Mouse (Mus musculus) myocyte (in vitro differentiated cells): ENCODE measurements at regions not wholly inside any gene's neighbourhood (a gene's known extent, or its start where the extent isn't known, plus 50 kb on each side); places are given as distances from the start of the nearest gene placed in this dataset.

ENCODE experiments used
- POLR2A ChIP-seq: IDR thresholded peaks from one replicate; pipeline ENCODE4 v1.6.1; 2011; ENCODE audit warnings: low read depth, mild to moderate bottlenecking, control low read depth, moderate library complexity; ENCODE audit not compliant: insufficient read length
- TCF3 ChIP-seq: IDR thresholded peaks from one replicate; pipeline ENCODE4 v1.6.1; 2011; ENCODE audit warnings: low read depth, control low read depth; ENCODE audit not compliant: insufficient read length

- no peak for TF ChIP-seq POLR2A
- TF ChIP-seq TCF3 = no peak
Measured at GRCm38 (mm10) chr9:79500253-79500652, 218.4 kb downstream of the Col12a1 start.
